In genomic region chr2:100344921-100345425, GRCm38 (mm10) we compare ENCODE assay signal across 17 mouse cellular contexts.
DNase-seq lines count a peak whose midpoint lies in the region; ATAC-seq and TF ChIP-seq lines count a peak whose summit lies in the region.
"Had no signal": no experiment of that assay in that cellular context is flagged by ENCODE, and none has a peak within 500 bp of the region (broad histone marks: within the 10 kb centered on the region; RNA-seq: fewer than 3 reads in every experiment).

No protein-coding gene starts in this region.

- no peaks in the 10 kb centered on the region for H3K4me1 ChIP-seq in forebrain, embryonic 13.5 days
- no peaks in the 10 kb centered on the region for H3K4me1 ChIP-seq in forebrain, embryonic 14.5 days (ENCODE audit: control insufficient read depth, insufficient read depth, low read length)
- H3K4me1 ChIP-seq in kidney, postnatal 0 days (replicated peaks; ENCODE audit: insufficient read depth, low read length): no peaks in the 10 kb centered on the region
- H3K4me1 ChIP-seq in neural tube, embryonic 11.5 days (ENCODE audit: control insufficient read depth, insufficient read depth, low read length): no peaks in the 10 kb centered on the region
- H3K4me1 ChIP-seq: heart, embryonic 13.5 days; hindbrain, embryonic 13.5 days had no signal

- no peaks in the 10 kb centered on the region for H3K27me3 ChIP-seq in forebrain, embryonic 13.5 days
- no peaks in the 10 kb centered on the region for H3K27me3 ChIP-seq in forebrain, embryonic 14.5 days (replicated peaks; ENCODE audit: control insufficient read depth, insufficient read depth, low read length)
- H3K27me3 ChIP-seq in kidney, postnatal 0 days (ENCODE audit: insufficient read depth, low read length): no peaks in the 10 kb centered on the region
- no peaks in the 10 kb centered on the region for H3K27me3 ChIP-seq in neural tube, embryonic 11.5 days (ENCODE audit: control insufficient read depth, insufficient read depth, low read length)
- H3K27me3 ChIP-seq: heart, embryonic 13.5 days; hindbrain, embryonic 13.5 days had no signal

- no peak for TF ChIP-seq CTCF in kidney, postnatal 0 days (IDR thresholded peaks at IDR 0.05; ENCODE audit: low read depth)

- WGBS in forebrain, embryonic 13.5 days: 92% methylated on average over 3 of the region's 3 CpGs
- 93% methylated on average over 3 of the region's 3 CpGs for WGBS in forebrain, embryonic 14.5 days
- WGBS in kidney, postnatal 0 days: 93% methylated on average over 3 of the region's 3 CpGs
- WGBS in neural tube, embryonic 11.5 days: 88% methylated on average over 3 of the region's 3 CpGs

- H3K4me2 ChIP-seq in forebrain, embryonic 13.5 days: no peak overlapping the region
- no peak overlapping the region for H3K4me2 ChIP-seq in forebrain, embryonic 14.5 days (ENCODE audit: low read length)
- H3K4me2 ChIP-seq in kidney, postnatal 0 days (ENCODE audit: low read length): no peak overlapping the region
- no peak overlapping the region for H3K4me2 ChIP-seq in neural tube, embryonic 11.5 days (ENCODE audit: low read depth)
- H3K4me2 ChIP-seq: heart, embryonic 13.5 days; hindbrain, embryonic 13.5 days had no signal

- H3K9ac ChIP-seq in forebrain, embryonic 13.5 days: no peak overlapping the region
- H3K9ac ChIP-seq in forebrain, embryonic 14.5 days (ENCODE audit: low read length): no peak overlapping the region
- H3K9ac ChIP-seq in kidney, postnatal 0 days (ENCODE audit: low read depth, low read length): no peak overlapping the region
- no peak overlapping the region for H3K9ac ChIP-seq in neural tube, embryonic 11.5 days (ENCODE audit: low read length)
- H3K9ac ChIP-seq: forebrain, postnatal 0 days; heart, embryonic 13.5 days; hindbrain, embryonic 13.5 days had no signal

- no peak overlapping the region for H3K4me3 ChIP-seq in forebrain, embryonic 13.5 days
- no peak overlapping the region for H3K4me3 ChIP-seq in forebrain, embryonic 14.5 days (ENCODE audit: low read depth, low read length)
- no peak overlapping the region for H3K4me3 ChIP-seq in kidney, postnatal 0 days (replicated peaks; ENCODE audit: low read depth, low read length)
- H3K4me3 ChIP-seq in neural tube, embryonic 11.5 days (ENCODE audit: low read depth, low read length): no peak overlapping the region
- H3K4me3 ChIP-seq: heart, embryonic 13.5 days; hindbrain, embryonic 13.5 days had no signal

- no peak overlapping the region for H3K27ac ChIP-seq in forebrain, embryonic 13.5 days
- H3K27ac ChIP-seq in forebrain, embryonic 14.5 days (ENCODE audit: low read depth, low read length): no peak overlapping the region
- H3K27ac ChIP-seq in kidney, postnatal 0 days: no peak overlapping the region
- H3K27ac ChIP-seq in neural tube, embryonic 11.5 days (ENCODE audit: low read depth, low read length): no peak overlapping the region
- H3K27ac ChIP-seq: heart, embryonic 13.5 days; hindbrain, embryonic 13.5 days had no signal

- H3K9me3 ChIP-seq in forebrain, embryonic 13.5 days (replicated peaks): no peaks in the 10 kb centered on the region
- H3K9me3 ChIP-seq in forebrain, embryonic 14.5 days (replicated peaks; ENCODE audit: control insufficient read depth, low read length): no peaks in the 10 kb centered on the region
- H3K9me3 ChIP-seq in kidney, postnatal 0 days (replicated peaks; ENCODE audit: low read length): no peaks in the 10 kb centered on the region
- no peaks in the 10 kb centered on the region for H3K9me3 ChIP-seq in neural tube, embryonic 11.5 days (ENCODE audit: control insufficient read depth, low read length)
- H3K9me3 ChIP-seq: heart, embryonic 13.5 days; hindbrain, embryonic 13.5 days had no signal

- DNase-seq in forebrain, embryonic 14.5 days (ENCODE audit: low spot score): no peak
- no peak for DNase-seq in kidney, postnatal 0 days (ENCODE audit: low spot score)
- no peak for DNase-seq in kidney, adult 8-10 months
- no peak for DNase-seq in neural tube, embryonic 11.5 days (ENCODE audit: low spot score)
- DNase-seq in neural tube, embryonic 10.5 days (ENCODE audit: extremely low spot score, low spot score): no peak
- DNase-seq: adrenal gland, adult 2 months; adrenal gland, postnatal 25 days; cerebellum, adult 18-20 months; cerebellum, adult 9-11 months; cerebellum, postnatal 36 days; forebrain, postnatal 0 days; gastrocnemius, postnatal 14 days; heart, postnatal 36 days had no signal

- H3K36me3 ChIP-seq in forebrain, embryonic 13.5 days (ENCODE audit: poor library complexity, severe bottlenecking): no peaks in the 10 kb centered on the region
- no peaks in the 10 kb centered on the region for H3K36me3 ChIP-seq in forebrain, embryonic 14.5 days (ENCODE audit: control insufficient read depth, insufficient read depth, low read length)
- no peaks in the 10 kb centered on the region for H3K36me3 ChIP-seq in kidney, postnatal 0 days (ENCODE audit: insufficient read depth, low read length)
- H3K36me3 ChIP-seq in neural tube, embryonic 11.5 days (ENCODE audit: control insufficient read depth, insufficient read depth, low read length): no peaks in the 10 kb centered on the region
- H3K36me3 ChIP-seq: heart, embryonic 13.5 days; hindbrain, embryonic 13.5 days had no signal

- 0 out of 2 replicates have a peak, but pooled peaks have one; percentile 38 for ATAC-seq in forebrain, embryonic 13.5 days
- ATAC-seq in forebrain, embryonic 14.5 days: no peak
- peak; percentile 54; the same call in 1 of the 2 replicates for ATAC-seq in kidney, postnatal 0 days (replicated peaks; ENCODE audit: low FRiP score, low read depth)
- ATAC-seq in neural tube, embryonic 11.5 days (ENCODE audit: insufficient read depth, low FRiP score, low TSS enrichment): peak; percentile 17; the same call in 1 of the 2 replicates
- ATAC-seq: forebrain, postnatal 0 days; intestine, embryonic 16.5 days had no signal
